Mouse (Mus musculus) stomach, postnatal 0 days (tissue): ENCODE results near the gene Ndufaf8.

Source experiments
- CTCF ChIP-seq: IDR thresholded peaks from 2 replicates; pipeline ENCODE4 v1.5.1; 2016; ENCODE audit warnings: antibody characterized with exemption, low read depth, mild to moderate bottlenecking, moderate library complexity
- EP300 ChIP-seq: optimal IDR thresholded peaks from 2 replicates; pipeline ENCODE3; 2016; ENCODE audit warnings: antibody characterized with exemption

- TF ChIP-seq EP300 (peak; percentile 99), CTCF (no peak)
Measured at GRCm38 (mm10) chr11:120098588-120099511, at the start of gene Ndufaf8, which contains the start of gene Tepsin.
